Mouse (Mus musculus) retina, adult 2 months (tissue): ENCODE results near the gene Clic4.

ENCODE experiments used
- DNase-seq: peaks from one replicate; pipeline ENCODE4 v3.0.0-alpha.2; 2012; ENCODE audit warnings: low read depth, low spot score

Clic4 gene

GRCm38 (mm10) chr4:135258521-135258920, 14.1 kb downstream of the Clic4 start:
- DNase-seq, result no peak

GRCm38 (mm10) chr4:135257881-135258476, 14.6 kb downstream of the Clic4 start:
- no peak for DNase-seq

DNA sequence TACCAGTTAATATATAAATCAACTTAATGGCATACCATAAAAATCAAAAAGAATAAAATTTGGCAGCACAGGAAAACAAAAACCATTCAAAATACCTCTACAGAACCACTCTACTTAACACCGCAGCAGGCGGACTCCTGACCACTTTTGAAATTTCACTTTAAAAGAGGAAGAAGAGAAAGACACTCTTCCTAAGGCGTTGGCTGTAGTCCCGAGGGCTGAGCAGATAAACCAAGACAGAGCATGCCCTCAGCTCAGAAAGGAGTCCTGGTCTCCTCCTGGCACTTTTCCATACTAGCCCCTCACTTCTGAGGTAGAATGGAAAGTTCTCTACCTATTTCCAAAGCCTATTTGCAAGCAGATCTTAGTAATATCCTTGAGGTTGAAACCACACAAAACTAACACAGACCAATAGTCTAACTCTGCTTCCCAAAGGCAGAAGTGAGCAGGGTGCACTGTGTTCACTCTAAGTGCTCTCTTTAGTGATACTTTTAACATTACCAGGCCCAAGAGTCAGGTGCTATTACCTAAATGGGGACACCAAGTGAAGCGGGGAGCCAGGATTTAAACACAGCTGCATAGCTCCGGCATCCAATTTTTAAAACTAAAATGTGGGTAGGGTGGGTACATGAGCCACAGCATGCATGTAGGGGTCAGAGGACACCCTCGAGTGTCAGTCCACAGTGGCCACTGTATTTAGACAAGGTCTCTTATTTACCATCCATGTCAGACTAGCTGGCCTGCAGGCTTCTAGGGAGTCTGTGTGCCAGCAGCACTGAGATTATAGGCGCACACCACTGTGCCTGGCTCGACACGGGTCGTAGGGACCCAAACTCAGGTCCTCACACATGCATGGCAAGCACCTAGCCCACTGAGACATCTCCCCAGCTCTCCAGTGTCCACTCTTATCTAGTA, 15.8 kb downstream of the Clic4 start:
- no peak for DNase-seq

GRCm38 (mm10) chr4:135254770-135255169, 17.8 kb downstream of the Clic4 start:
- DNase-seq, result peak; percentile 61

DNA sequence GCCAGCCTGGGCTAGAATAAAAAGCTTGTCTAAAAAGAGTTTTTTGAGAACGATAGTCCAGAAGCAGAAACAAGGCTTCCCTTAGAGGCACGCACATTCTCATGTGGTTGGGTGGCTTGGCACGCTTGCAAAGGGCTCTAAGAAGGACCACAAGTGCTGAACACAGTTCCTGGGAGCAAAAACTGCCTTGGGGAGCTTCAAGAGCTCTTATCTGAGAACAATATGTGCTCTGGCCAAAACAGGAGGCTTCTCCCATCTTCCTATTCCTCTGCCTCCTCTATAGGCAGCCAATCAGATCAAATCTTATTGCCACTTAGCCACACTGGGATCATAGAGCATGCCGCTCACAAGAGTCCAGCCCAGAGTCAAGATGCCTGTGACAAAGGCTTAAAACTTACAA, 18.3 kb downstream of the Clic4 start:
- no peak for DNase-seq

DNA sequence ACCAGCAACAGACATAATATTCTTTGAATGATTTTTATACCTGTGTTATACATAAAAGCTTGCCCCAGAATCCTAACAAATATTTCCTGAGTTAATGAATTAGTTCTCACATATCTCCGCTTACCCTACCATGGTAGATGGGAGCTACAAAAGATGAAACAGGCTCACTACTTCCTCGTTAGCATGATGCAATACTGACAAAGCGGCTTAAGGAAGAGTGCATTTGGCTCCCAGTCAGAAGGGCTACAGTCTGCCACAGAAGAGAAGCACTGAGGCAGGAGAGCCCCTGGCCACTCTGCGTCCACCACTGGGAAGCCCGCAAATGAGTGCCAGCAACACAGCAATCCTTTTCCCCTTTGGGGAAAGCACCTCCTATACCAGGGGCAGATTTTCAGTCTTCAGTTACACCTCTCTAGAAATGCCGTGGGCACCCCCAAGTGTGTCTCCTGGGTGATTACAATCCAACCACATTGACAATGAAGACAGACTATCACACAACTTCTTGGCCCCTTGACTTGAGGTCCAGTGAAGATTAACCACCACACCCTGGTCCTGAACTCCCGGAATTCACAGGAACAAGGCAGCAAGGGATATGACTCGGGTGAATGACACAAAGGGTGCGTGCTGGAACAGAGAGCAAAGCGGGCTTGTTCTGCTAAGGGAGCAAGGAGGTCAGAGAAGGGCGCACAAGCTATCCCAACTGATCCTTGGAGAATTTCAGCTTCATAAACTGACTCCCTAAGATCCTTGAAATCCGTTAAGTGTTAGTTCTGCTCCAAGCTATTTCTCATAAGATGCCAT, 19.2 kb downstream of the Clic4 start:
- DNase-seq, result no peak

DNA sequence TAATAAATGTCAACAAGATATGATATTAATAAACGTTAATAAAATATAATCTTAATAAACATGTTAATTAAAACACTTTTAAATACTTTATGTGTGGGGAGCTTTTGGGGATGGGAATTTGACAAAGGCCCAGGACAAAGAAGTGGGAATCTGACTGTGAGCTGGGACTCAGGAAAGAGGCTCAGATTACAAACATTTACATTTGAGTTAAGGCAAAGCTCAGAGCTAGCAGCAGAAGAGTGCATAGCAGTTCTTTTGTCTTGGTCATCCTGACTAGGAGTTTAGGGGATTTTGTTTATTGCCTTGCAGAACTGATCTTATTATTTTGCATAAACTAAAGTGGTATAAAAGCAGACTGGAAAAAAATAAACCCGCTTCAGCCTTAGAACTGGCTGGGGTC, 20.8 kb downstream of the Clic4 start:
- DNase-seq, result no peak

GRCm38 (mm10) chr4:135248250-135249018, 24.2 kb downstream of the Clic4 start:
- no peak for DNase-seq

- DNase-seq, result no peak
Observed at GRCm38 (mm10) chr4:135246866-135247756, 25.5 kb downstream of the Clic4 start.

DNA sequence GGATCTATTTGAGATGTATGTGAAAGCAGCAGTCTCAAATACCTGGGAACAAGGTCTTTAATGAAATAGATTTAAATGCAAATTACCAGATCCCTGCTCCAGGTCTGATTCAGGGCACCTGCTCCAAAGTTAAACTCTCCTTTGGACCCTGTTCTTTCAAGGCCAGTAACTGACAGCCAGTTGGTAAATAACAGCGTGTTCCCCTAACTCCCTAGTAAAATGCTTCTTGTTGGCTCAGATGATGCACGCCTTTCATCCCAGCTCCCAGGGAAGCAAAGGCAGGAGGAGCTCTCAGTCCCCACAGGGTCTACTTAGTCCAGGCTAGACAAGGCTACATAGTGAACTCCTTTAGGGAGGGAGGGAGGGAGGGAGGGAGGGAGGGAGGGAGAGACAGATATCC, 26.2 kb downstream of the Clic4 start:
- DNase-seq, result no peak

DNA sequence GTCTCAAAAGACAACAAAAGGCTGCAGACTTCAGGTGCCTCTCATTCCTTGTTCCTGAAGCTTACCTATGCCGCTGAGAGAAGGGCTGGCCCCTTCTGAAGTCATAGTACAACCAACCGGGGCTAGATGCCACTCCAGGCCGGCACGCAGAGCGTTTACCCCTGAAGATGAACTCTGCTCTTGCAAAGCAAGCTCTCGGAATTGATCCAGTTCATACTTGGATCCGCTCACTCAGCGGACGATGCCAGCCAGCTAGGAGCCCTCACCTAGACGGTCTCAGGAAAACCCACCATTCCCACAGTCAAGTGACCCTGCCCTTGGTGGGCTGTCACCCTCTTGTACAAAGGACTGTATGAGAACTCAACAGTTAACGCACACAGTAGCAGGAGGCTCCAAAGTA, 26.8 kb downstream of the Clic4 start:
- DNase-seq, result no peak

GRCm38 (mm10) chr4:135244335-135244734, 28.3 kb downstream of the Clic4 start:
- DNase-seq, result no peak

DNA sequence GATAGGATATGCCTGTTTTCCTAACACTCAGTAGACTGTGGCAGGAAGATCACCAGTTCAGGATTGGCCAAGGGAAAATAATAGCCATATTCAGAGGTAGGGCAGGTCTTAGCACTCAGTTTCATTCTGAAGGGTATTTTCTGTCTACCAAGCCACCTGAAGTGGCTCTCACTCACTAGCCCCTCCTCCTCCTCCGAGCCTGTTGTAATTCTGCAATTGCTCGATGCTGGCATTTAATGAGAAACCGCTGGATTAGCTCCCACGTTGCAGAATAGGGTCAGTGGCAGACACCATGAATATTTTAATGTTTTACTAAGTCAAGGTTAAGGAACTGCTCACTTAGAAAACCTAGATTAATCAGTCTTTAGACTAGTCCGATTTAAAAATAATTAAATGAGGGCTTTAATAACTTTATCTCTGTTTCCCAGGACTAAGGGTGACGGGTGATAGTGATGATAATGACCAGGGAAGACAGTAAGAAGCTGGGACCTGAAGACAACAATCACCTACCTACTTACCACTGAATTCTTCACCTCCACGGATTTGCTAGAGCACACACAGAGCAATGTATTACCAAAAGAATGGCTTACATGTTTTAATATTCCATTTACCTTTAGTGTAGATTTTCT, 29.6 kb downstream of the Clic4 start:
- no peak for DNase-seq

GRCm38 (mm10) chr4:135242383-135242782, 30.2 kb downstream of the Clic4 start:
- DNase-seq, result no peak

- DNase-seq, result no peak
Observed at GRCm38 (mm10) chr4:135241669-135242068, 30.9 kb downstream of the Clic4 start.

DNA sequence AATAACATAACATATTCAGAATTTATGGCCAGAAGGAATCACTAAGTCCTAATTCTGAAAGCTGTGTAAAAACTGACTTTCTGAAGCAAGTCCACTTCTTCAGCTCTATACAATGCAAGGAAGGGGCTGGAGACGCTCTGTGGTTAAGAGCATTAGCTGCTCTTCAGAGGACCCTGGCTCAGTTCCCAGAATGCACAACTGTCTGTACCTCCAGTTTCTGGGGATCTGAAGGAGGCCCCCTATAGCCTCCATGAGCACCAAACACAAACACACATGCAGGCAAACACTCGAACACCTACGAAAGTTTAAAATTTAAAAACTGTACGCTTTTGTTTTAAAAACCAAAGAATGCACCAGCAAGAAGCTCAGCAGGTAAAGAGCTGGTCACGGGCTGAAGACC, 31.5 kb downstream of the Clic4 start:
- DNase-seq, result no peak

- no peak for DNase-seq
Observed at GRCm38 (mm10) chr4:135240329-135240728, 32.3 kb downstream of the Clic4 start.

DNA sequence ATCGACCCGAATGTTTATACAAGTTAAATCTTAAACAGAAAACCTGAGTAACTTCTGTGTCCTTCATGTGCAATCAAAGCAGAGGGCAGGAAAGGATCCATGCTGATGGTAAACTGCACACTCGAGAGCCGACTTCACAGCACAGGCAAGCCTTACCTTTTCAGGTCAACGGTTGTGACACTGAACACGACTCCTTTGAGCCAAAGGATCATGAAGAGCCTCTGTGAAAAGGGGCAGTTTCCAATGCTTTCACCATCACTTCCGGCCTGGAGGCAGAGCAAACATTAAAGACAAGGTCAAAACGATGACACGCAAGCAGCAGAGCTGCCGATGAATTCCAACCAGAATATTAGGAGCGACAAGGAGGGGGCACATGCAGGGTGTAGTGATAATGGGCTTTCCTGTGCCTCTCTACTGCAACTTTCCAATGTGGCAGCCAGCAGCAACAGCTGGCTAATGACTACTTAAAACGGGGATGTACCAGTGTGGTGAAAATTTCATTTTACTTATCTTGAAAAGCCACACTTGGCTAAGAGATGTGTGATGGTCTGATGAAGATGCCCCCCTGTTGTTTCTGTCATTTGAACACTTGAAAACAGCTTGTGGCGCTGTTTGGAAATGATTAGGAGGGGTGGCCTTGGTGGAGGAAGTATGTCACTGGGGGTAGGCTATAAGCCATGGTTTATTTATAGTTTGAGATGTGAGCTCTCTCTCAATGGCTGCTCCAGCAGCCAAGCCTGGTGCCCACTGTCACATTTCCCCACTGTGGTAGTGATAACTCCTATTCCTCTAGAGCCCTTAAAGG, 33.7 kb downstream of the Clic4 start:
- DNase-seq, result no peak

DNA sequence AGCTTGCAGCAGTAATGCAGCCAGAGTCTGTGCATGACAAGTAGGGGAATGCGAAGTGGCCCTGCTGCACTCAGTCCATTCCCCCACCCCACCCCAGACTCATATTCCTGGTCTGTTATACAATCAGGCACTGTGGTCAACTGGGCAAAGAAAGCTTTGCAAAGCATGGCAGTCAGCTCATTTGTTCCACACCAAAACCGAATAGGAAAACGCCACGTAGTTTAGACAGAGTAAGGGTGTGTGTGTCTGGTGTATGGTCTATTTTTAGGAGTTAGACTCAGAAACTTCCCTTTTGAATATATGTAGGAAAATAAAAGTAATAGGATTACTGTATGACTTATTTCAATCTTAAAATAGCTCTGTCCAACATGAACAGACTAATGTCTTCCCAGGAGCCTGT, 36.0 kb downstream of the Clic4 start:
- no peak for DNase-seq
